Mouse (Mus musculus): ENCODE measurements around the gene Frrs1.

The Frrs1 gene

GRCm38 (mm10) chr3:116857611-116858010, 1.7 kb upstream of the Frrs1 start:
- no peaks in the 10 kb centered on the region for H3K9me3 ChIP-seq (ENCODE audit: low read length)
- H3K4me1 ChIP-seq (replicated peaks; ENCODE audit: low read depth, low read length), result peaks cover 39% of the 10 kb centered on the region
- TF ChIP-seq NANOG (IDR thresholded peaks at IDR 0.05; ENCODE audit: borderline replicate concordance, low read length) (no peak), POU5F1 (IDR thresholded peaks at IDR 0.05; ENCODE audit: borderline replicate concordance, low read length) (no peak), CTCF (conservative IDR thresholded peaks at IDR 0.05; ENCODE audit: low read length) (no peak)
- H3K36me3 ChIP-seq (ENCODE audit: insufficient read depth, low read length), result no peaks in the 10 kb centered on the region
- H3K4me3 ChIP-seq (replicated peaks; ENCODE audit: low read length), result no peak overlapping the region
- H3K27me3 ChIP-seq (ENCODE audit: insufficient read depth, low read length), result no peaks in the 10 kb centered on the region

DNA sequence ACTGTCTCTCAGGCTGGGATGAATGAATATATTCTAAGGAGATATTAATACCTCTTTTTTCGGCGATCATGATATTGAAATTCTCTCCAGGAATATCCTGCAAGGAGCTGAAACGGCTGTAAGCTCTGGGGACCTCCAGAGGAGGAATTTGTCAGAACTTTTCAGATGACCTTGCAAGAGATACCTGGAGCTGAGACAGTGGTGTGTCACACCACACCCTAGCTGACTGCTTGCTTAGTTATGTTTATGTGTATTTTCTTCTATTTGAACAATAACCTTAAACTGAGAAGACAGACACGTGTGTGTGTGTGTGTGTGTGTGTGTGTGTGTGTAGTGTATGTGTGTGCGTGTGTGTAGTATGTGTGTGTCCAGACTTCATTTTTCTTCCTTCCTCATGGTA, 488 bp downstream of the Frrs1 start:
- no peaks in the 10 kb centered on the region for H3K9me3 ChIP-seq (ENCODE audit: low read length)
- peaks cover 59% of the 10 kb centered on the region for H3K4me1 ChIP-seq (replicated peaks; ENCODE audit: low read depth, low read length)
- peak overlapping the region; percentile 39 for H3K4me3 ChIP-seq (replicated peaks; ENCODE audit: low read length)
- H3K36me3 ChIP-seq (ENCODE audit: insufficient read depth, low read length), result peaks cover 8% of the 10 kb centered on the region
- TF ChIP-seq CTCF (conservative IDR thresholded peaks at IDR 0.05; ENCODE audit: low read length) (no peak), POU5F1 (IDR thresholded peaks at IDR 0.05; ENCODE audit: borderline replicate concordance, low read length) (no peak), NANOG (IDR thresholded peaks at IDR 0.05; ENCODE audit: borderline replicate concordance, low read length) (no peak)
- H3K27me3 ChIP-seq (ENCODE audit: insufficient read depth, low read length), result no peaks in the 10 kb centered on the region

DNA sequence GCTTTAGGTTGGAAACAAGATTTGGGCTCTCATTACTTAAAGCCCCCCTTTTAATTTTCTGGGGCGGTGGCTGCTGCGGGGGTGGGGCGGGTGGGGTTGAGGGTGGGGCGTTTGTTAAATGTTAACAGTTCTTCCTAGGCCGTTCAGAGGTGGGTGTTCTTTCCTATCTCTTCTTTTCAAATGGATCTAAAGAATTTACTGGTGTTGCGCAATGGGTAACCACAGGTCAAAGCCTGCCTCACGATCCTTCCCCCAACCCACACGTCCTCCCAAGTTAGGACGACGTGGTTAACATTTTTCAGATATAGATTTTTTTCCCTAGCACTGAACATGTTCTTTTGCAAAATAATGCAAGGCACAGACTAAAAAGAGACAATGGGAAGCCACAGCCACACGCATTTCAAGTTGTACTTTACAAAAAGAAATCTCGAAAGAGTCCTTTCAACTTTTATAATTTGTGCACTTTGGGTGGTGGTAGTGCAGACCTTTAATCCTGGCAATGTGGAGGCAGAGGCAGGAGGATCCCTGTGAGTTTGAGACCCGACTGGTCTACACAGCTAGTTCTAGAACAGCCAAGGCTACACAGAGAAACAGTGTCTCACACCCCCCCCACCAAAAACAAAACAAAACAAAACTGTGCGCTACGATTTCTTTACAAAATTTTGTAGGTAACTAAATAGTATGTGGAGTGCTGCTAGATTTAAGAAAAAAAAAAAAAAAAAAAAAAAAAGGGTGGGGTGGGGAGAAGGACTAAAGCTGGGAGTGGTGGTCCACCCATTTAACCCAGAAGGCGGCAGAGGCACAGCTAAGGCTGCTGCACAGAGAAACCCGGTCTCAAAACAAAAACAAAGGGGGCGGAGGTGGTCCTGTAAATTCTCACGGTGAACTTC, 1.3 kb downstream of the Frrs1 start:
- Histone ChIP-seq H3K4me3 (replicated peaks; ENCODE audit: low read length) (peak overlapping the region; percentile 87), H3K36me3 (ENCODE audit: insufficient read depth, low read length) (peaks cover 13% of the 10 kb centered on the region), H3K27me3 (ENCODE audit: insufficient read depth, low read length) (no peaks in the 10 kb centered on the region), H3K4me1 (replicated peaks; ENCODE audit: low read depth, low read length) (peaks cover 67% of the 10 kb centered on the region), H3K9me3 (ENCODE audit: low read length) (no peaks in the 10 kb centered on the region)
- TF ChIP-seq CTCF (conservative IDR thresholded peaks at IDR 0.05; ENCODE audit: low read length), result no peak
- TF ChIP-seq POU5F1 (IDR thresholded peaks at IDR 0.05; ENCODE audit: borderline replicate concordance, low read length), result no peak
- no peak for TF ChIP-seq NANOG (IDR thresholded peaks at IDR 0.05; ENCODE audit: borderline replicate concordance, low read length)

- Histone ChIP-seq H3K36me3 (ENCODE audit: insufficient read depth, low read length) (peaks cover 17% of the 10 kb centered on the region), H3K27me3 (ENCODE audit: insufficient read depth, low read length) (no peaks in the 10 kb centered on the region), H3K4me1 (replicated peaks; ENCODE audit: low read depth, low read length) (peaks cover 72% of the 10 kb centered on the region), H3K4me3 (replicated peaks; ENCODE audit: low read length) (peak overlapping the region; percentile 87), H3K9me3 (ENCODE audit: low read length) (no peaks in the 10 kb centered on the region)
- no peak for TF ChIP-seq CTCF (conservative IDR thresholded peaks at IDR 0.05; ENCODE audit: low read length)
- TF ChIP-seq NANOG (IDR thresholded peaks at IDR 0.05; ENCODE audit: borderline replicate concordance, low read length), result no peak
- no peak for TF ChIP-seq POU5F1 (IDR thresholded peaks at IDR 0.05; ENCODE audit: borderline replicate concordance, low read length)
These were observed 1.9 kb downstream of the Frrs1 start for GRCm38 (mm10) chr3:116861223-116861539.

DNA sequence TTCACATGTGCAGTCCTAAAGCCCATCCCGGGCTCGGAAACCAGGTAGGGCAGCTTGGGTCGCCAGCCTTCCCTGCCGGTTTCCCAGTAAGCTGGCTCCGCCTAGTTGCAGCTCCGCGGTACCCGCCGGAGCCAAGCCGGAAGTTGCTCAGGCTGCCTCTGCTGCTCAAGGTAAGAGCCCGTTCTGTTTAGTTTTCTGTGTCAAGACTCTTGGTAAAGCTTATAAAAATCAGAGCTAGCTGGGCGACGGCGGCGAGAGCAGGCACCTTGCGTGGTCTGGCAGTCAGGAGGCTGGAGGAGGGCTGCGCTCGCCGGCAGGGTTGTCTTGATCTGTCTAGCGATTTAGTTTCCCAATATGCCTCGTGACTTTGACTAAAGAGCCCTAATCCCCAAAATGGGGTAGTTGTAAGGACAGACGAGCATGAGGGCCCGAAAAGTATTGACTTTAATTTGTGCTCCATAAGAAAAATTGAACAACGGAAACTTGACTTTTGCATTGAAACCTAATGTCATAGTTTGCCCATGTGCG, 2.3 kb downstream of the Frrs1 start:
- H3K4me3 ChIP-seq (replicated peaks; ENCODE audit: low read length), result peak overlapping the region; percentile 87
- H3K36me3 ChIP-seq (ENCODE audit: insufficient read depth, low read length), result peaks cover 21% of the 10 kb centered on the region
- no peaks in the 10 kb centered on the region for H3K9me3 ChIP-seq (ENCODE audit: low read length)
- no peak for TF ChIP-seq CTCF (conservative IDR thresholded peaks at IDR 0.05; ENCODE audit: low read length)
- no peak for TF ChIP-seq POU5F1 (IDR thresholded peaks at IDR 0.05; ENCODE audit: borderline replicate concordance, low read length)
- TF ChIP-seq NANOG (IDR thresholded peaks at IDR 0.05; ENCODE audit: borderline replicate concordance, low read length), result no peak
- H3K4me1 ChIP-seq (replicated peaks; ENCODE audit: low read depth, low read length), result peaks cover 72% of the 10 kb centered on the region
- no peaks in the 10 kb centered on the region for H3K27me3 ChIP-seq (ENCODE audit: insufficient read depth, low read length)

GRCm38 (mm10) chr3:116862621-116863020, 3.4 kb downstream of the Frrs1 start:
- TF ChIP-seq POU5F1 (IDR thresholded peaks at IDR 0.05; ENCODE audit: borderline replicate concordance, low read length) (no peak), CTCF (conservative IDR thresholded peaks at IDR 0.05; ENCODE audit: low read length) (no peak), NANOG (IDR thresholded peaks at IDR 0.05; ENCODE audit: borderline replicate concordance, low read length) (no peak)
- H3K4me3 ChIP-seq (replicated peaks; ENCODE audit: low read length), result peak overlapping the region; percentile 87
- H3K4me1 ChIP-seq (replicated peaks; ENCODE audit: low read depth, low read length), result peaks cover 68% of the 10 kb centered on the region
- peaks cover 31% of the 10 kb centered on the region for H3K36me3 ChIP-seq (ENCODE audit: insufficient read depth, low read length)
- no peaks in the 10 kb centered on the region for H3K9me3 ChIP-seq (ENCODE audit: low read length)
- no peaks in the 10 kb centered on the region for H3K27me3 ChIP-seq (ENCODE audit: insufficient read depth, low read length)

GRCm38 (mm10) chr3:116864421-116864820, 5.2 kb downstream of the Frrs1 start:
- no peaks in the 10 kb centered on the region for H3K9me3 ChIP-seq (ENCODE audit: low read length)
- peaks cover 51% of the 10 kb centered on the region for H3K4me1 ChIP-seq (replicated peaks; ENCODE audit: low read depth, low read length)

GRCm38 (mm10) chr3:116865199-116865636, 6.0 kb downstream of the Frrs1 start:
- Histone ChIP-seq H3K36me3 (ENCODE audit: insufficient read depth, low read length) (peaks cover 45% of the 10 kb centered on the region), H3K27me3 (ENCODE audit: insufficient read depth, low read length) (no peaks in the 10 kb centered on the region), H3K9me3 (ENCODE audit: low read length) (no peaks in the 10 kb centered on the region), H3K4me3 (replicated peaks; ENCODE audit: low read length) (no peak overlapping the region), H3K4me1 (replicated peaks; ENCODE audit: low read depth, low read length) (peaks cover 43% of the 10 kb centered on the region)
- no peak for TF ChIP-seq NANOG (IDR thresholded peaks at IDR 0.05; ENCODE audit: borderline replicate concordance, low read length)
- TF ChIP-seq CTCF (conservative IDR thresholded peaks at IDR 0.05; ENCODE audit: low read length), result no peak
- TF ChIP-seq POU5F1 (IDR thresholded peaks at IDR 0.05; ENCODE audit: borderline replicate concordance, low read length), result no peak

More at GRCm38 (mm10) chr3:116864421-116864820, 5.2 kb downstream of the Frrs1 start:
- H3K27me3 ChIP-seq (ENCODE audit: insufficient read depth, low read length), result no peaks in the 10 kb centered on the region
- peaks cover 40% of the 10 kb centered on the region for H3K36me3 ChIP-seq (ENCODE audit: insufficient read depth, low read length)
- 0 out of 2 replicates have a peak overlapping the region, but pooled peaks have one; percentile 17 for H3K4me3 ChIP-seq (replicated peaks; ENCODE audit: low read length)
- TF ChIP-seq NANOG (IDR thresholded peaks at IDR 0.05; ENCODE audit: borderline replicate concordance, low read length), result no peak
- TF ChIP-seq CTCF (conservative IDR thresholded peaks at IDR 0.05; ENCODE audit: low read length), result no peak
- no peak for TF ChIP-seq POU5F1 (IDR thresholded peaks at IDR 0.05; ENCODE audit: borderline replicate concordance, low read length)

All from E14TG2a.4 (cell line).